Mouse (Mus musculus) heart, embryonic 10.5 days (tissue): Measurements from ENCODE around the gene Coasy. TPM values are rescaled to one million over a fixed set of nuclear protein-coding genes. Genes with fewer than 3 reads are reported as not detected.
"Not testable (repeated sequence)": the region's sequence is repeated elsewhere in the genome, so short reads cannot be mapped to it uniquely, and the experiment has no call there.

Experiments used
- DNase-seq: peaks from one replicate; pipeline ENCODE4 v3.0.0-alpha.2; 2017; ENCODE audit warnings: low spot score
- H3K27ac ChIP-seq: fragments of 300-500 bp; sonication (generic); 2 replicates; pipeline ENCODE4 v1.5.1; 2016; ENCODE audit warnings: mild to moderate bottlenecking
- H3K27me3 ChIP-seq: fragments of 300-500 bp; sonication (generic); 2 replicates; pipeline ENCODE4 v1.6.1; 2016; ENCODE audit warnings: mild to moderate bottlenecking; ENCODE audit not compliant: poor library complexity, insufficient read depth, severe bottlenecking
- H3K36me3 ChIP-seq: fragments of 300-500 bp; sonication (generic); 2 replicates; pipeline ENCODE4 v1.6.1; 2016; ENCODE audit warnings: mild to moderate bottlenecking, moderate library complexity
- H3K4me1 ChIP-seq: fragments of 300-500 bp; sonication (generic); 2 replicates; pipeline ENCODE4 v1.6.1; 2016; ENCODE audit warnings: mild to moderate bottlenecking
- H3K4me3 ChIP-seq: fragments of 300-500 bp; sonication (generic); 2 replicates; pipeline ENCODE4 v1.5.1; 2016; ENCODE audit warnings: mild to moderate bottlenecking, moderate library complexity
- H3K9me3 ChIP-seq: fragments of 300-500 bp; sonication (generic); 2 replicates; pipeline ENCODE4 v1.6.1; 2016; ENCODE audit warnings: mild to moderate bottlenecking, moderate library complexity
- WGBS: fragments of 180-500 bp; shearing (Covaris S2); methylation state at CpG from one replicate; pipeline ENCODE4 v1.1.7; 2016; 5-methylcytosine and 5-hydroxymethylcytosine counted together
- polyA plus RNA-seq: library from polyadenylated mRNA; unstranded; fragments of >200 nt; fragmentation: Nextera tagmentation; extraction: Ambion mirVana; gene quantifications from 2 replicates; pipeline ENCODE4 v1.2.1, GENCODE M21; 2016

Gene Coasy
- polyA plus RNA-seq, 1 experiment from 2014 or later, result 37.0 TPM

DNA sequence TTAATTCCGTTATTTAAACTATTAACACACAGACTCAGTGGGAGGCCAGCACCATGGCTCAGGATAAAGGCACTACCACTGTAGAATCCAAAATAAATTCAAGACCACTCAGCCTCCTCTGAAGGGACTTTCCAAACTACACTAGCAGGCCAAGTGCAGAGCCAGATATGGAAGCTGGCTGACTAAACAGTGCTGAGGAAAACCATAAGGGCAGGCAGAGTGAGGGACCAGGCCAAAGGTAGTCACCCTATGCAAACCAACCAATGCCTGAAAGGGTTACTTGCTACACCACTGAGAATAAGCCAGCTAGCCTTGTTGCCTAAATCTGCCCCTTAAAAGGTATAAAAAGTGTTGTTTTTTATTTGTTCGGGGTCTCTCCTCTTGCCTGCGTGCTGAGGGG lies 29.8 kb downstream of the Coasy start:
- no peak overlapping the region for H3K4me3 ChIP-seq
- H3K27me3 ChIP-seq, result no peaks in the 10 kb centered on the region
- H3K9me3 ChIP-seq, result no peaks in the 10 kb centered on the region
- 89% methylated on average over 3 of the region's 3 CpGs for WGBS
- no peak overlapping the region for H3K27ac ChIP-seq
- no peak for DNase-seq
- H3K4me1 ChIP-seq, result peaks cover 5% of the 10 kb centered on the region; the same call in 1 of the 2 replicates
- peaks cover 24% of the 10 kb centered on the region; the same call in 1 of the 2 replicates for H3K36me3 ChIP-seq

GRCm38 (mm10) chr11:101115564-101115963 lies 33.2 kb downstream of the Coasy start:
- Histone ChIP-seq H3K4me1 (peaks cover 28% of the 10 kb centered on the region), H3K36me3 (peaks cover 20% of the 10 kb centered on the region; the same call in 1 of the 2 replicates), H3K4me3 (no peak overlapping the region), H3K9me3 (no peaks in the 10 kb centered on the region), H3K27ac (no peak overlapping the region), H3K27me3 (no peaks in the 10 kb centered on the region)
- DNase-seq, result no peak
- WGBS, result 77% methylated on average over 2 of the region's 2 CpGs

- Histone ChIP-seq H3K4me1 (peaks cover 38% of the 10 kb centered on the region), H3K27ac (peak overlapping the region; percentile 50; the same call in 1 of the 2 replicates)
These were observed 35.7 kb downstream of the Coasy start for GRCm38 (mm10) chr11:101118105-101118504.

GRCm38 (mm10) chr11:101119131-101119760 lies 36.9 kb downstream of the Coasy start:
- Histone ChIP-seq H3K4me1 (peaks cover 38% of the 10 kb centered on the region), H3K27me3 (no peaks in the 10 kb centered on the region), H3K4me3 (peak overlapping the region; percentile 94), H3K36me3 (peaks cover 33% of the 10 kb centered on the region), H3K27ac (peak overlapping the region; percentile 94), H3K9me3 (no peaks in the 10 kb centered on the region)
- WGBS, result under 1% methylated on average over 36 of the region's 39 CpGs
- peak; percentile 77 for DNase-seq

More at GRCm38 (mm10) chr11:101118105-101118504, 35.7 kb downstream of the Coasy start:
- DNase-seq, result no peak
- Histone ChIP-seq H3K36me3 (peaks cover 29% of the 10 kb centered on the region), H3K4me3 (peak overlapping the region; percentile 94; the same call in 1 of the 2 replicates), H3K27me3 (no peaks in the 10 kb centered on the region), H3K9me3 (no peaks in the 10 kb centered on the region)
- 30% methylated on average over 4 of the region's 4 CpGs for WGBS

- Histone ChIP-seq H3K4me1 (peaks cover 38% of the 10 kb centered on the region), H3K27ac (peak within 1 kb of the TSS; percentile 94), H3K4me3 (peak within 1 kb of the TSS; percentile 94), H3K36me3 (peaks cover 38% of the 10 kb centered on the region), H3K27me3 (no peaks in the 10 kb centered on the region), H3K9me3 (no peaks in the 10 kb centered on the region)
- peak; percentile 99 for DNase-seq
- WGBS, result under 1% methylated on average over 61 of the region's 61 CpGs
These were observed 37.6 kb downstream of the Coasy start, which contains the start of the genes Retreg3 and Tubg1 for GRCm38 (mm10) chr11:101119761-101120544. Gene Retreg3, minus strand, starts transcription at chr11:101119893. Gene Tubg1, plus strand, starts transcription at chr11:101119938.

- Histone ChIP-seq H3K27ac (peak overlapping the region; percentile 94), H3K36me3 (peaks cover 45% of the 10 kb centered on the region), H3K9me3 (no peaks in the 10 kb centered on the region), H3K4me1 (peaks cover 35% of the 10 kb centered on the region), H3K4me3 (peak overlapping the region; percentile 94), H3K27me3 (no peaks in the 10 kb centered on the region)
- 25% methylated on average over 19 of the region's 19 CpGs for WGBS
- DNase-seq, result no peak
These were observed 38.3 kb downstream of the Coasy start for GRCm38 (mm10) chr11:101120545-101121188.

DNA sequence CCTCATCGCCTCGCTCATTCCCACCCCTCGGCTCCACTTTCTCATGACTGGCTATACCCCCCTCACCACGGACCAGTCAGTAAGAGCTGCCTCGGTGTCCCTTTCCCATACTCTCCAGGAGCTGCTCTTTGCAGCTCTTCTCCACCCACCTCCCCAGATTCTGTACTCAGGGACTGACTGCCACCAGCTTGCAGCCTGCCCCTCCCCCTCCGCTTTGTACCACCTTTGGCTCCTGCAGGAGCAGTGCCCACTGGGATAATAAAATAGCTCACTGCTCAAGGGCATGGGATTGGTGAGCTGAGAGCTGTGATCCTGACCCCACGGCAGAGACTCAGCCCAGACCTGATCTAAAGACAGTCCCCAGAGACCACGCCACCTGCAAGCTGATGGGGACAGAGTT lies 42.1 kb downstream of the Coasy start:
- H3K4me3 ChIP-seq, H3K27me3 ChIP-seq, H3K9me3 ChIP-seq, DNase-seq, H3K27ac ChIP-seq: not testable (repeated sequence)
- WGBS, result 93% methylated on average over 8 of the region's 8 CpGs
- Histone ChIP-seq H3K4me1 (peaks cover 26% of the 10 kb centered on the region), H3K36me3 (peaks cover 57% of the 10 kb centered on the region)

GRCm38 (mm10) chr11:101125008-101125407 lies 42.6 kb downstream of the Coasy start:
- not testable (repeated sequence) for H3K27me3 ChIP-seq, DNase-seq, H3K9me3 ChIP-seq, H3K4me3 ChIP-seq, H3K27ac ChIP-seq
- peaks cover 57% of the 10 kb centered on the region for H3K36me3 ChIP-seq
- peaks cover 24% of the 10 kb centered on the region for H3K4me1 ChIP-seq
- WGBS, result 97% methylated on average over 9 of the region's 9 CpGs

- no peak for DNase-seq
- H3K27ac ChIP-seq, result no peak overlapping the region
- peaks cover 51% of the 10 kb centered on the region for H3K36me3 ChIP-seq
- no peaks in the 10 kb centered on the region for H3K9me3 ChIP-seq
- no peaks in the 10 kb centered on the region for H3K27me3 ChIP-seq
- no peak overlapping the region for H3K4me3 ChIP-seq
- peaks cover 23% of the 10 kb centered on the region for H3K4me1 ChIP-seq
- WGBS, result 80% methylated on average over 1 of the region's 1 CpGs
These were observed 44.7 kb downstream of the Coasy start for GRCm38 (mm10) chr11:101127075-101127474.

- H3K4me3 ChIP-seq, result no peak overlapping the region
- peaks cover 32% of the 10 kb centered on the region for H3K36me3 ChIP-seq
- WGBS, result 84% methylated on average over 11 of the region's 11 CpGs
- peaks cover 23% of the 10 kb centered on the region for H3K4me1 ChIP-seq
- no peaks in the 10 kb centered on the region for H3K27me3 ChIP-seq
- DNase-seq, result no peak
- H3K27ac ChIP-seq, result peak overlapping the region; percentile 52; the same call in 1 of the 2 replicates
- H3K9me3 ChIP-seq, result no peaks in the 10 kb centered on the region
These were observed 46.7 kb downstream of the Coasy start for GRCm38 (mm10) chr11:101128996-101129577.

DNA sequence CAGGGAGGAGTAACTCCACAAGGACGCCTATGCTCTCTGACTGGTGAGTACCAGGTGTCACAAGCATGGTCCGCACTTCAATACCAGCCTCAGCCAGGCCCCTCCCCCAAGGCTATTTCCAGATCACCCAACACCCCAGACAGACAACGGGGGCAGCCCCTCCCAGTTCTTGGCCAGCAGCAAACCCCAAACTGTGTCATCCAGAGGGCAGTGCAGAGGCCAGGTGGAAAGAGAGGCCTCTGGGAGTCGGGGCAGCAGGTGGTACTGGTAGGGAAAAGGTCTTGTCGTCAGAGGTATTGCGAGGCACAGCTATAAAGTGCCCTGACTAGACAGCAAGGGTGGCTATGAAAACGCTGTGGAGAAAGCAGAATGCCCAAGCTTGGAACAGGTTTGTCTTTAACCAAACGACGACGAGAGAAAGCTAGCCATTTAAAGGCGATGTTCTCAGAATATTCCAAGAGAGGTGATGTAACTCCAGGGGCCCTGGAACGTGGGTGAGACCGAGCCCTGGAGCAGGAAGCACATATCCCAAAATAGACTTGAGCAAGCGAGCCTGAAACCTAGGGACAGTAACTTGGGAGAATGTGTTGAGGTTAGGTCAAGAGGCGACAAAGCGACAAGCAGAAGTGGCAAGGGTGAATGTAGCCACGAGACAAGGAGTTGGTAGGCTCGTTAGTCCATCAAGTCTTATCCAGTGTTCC lies 47.8 kb downstream of the Coasy start:
- peaks cover 23% of the 10 kb centered on the region for H3K4me1 ChIP-seq
- DNase-seq, result peak; percentile 82
- peak overlapping the region; percentile 36 for H3K4me3 ChIP-seq
- H3K36me3 ChIP-seq, result peaks cover 23% of the 10 kb centered on the region
- H3K27ac ChIP-seq, result peak overlapping the region; percentile 87
- WGBS, result 28% methylated on average over 18 of the region's 18 CpGs
- H3K27me3 ChIP-seq, result no peaks in the 10 kb centered on the region
- no peaks in the 10 kb centered on the region for H3K9me3 ChIP-seq

DNA sequence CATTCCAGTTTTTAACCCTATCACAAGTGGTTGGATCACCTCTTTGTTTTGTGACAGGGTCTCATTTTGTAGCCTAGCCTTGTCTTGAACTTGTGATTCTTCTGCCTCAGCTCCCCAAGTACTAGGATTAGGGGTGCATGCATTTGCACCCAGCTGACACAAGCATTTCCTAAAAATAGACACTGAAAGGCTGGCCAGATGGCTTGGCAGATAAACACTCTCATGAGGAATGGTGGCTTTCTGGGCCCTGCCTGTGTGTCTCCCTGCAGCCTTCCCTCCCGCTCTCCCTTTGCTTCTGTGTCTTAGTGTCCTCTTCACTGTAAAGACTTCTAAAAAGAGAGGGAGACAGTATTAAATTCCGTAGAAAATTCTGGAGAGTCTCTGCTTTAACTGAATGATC lies 48.8 kb downstream of the Coasy start:
- no peak for DNase-seq
- 89% methylated on average over 2 of the region's 2 CpGs for WGBS
- no peaks in the 10 kb centered on the region for H3K9me3 ChIP-seq
- H3K27me3 ChIP-seq, result no peaks in the 10 kb centered on the region
- H3K36me3 ChIP-seq, result peaks cover 14% of the 10 kb centered on the region
- H3K4me3 ChIP-seq, result no peak overlapping the region
- peaks cover 23% of the 10 kb centered on the region for H3K4me1 ChIP-seq
- H3K27ac ChIP-seq, result peak overlapping the region; percentile 38; the same call in 1 of the 2 replicates
